Mouse (Mus musculus) urinary bladder, postnatal 4 days (tissue): Measurements from ENCODE around the gene Ttll10.

Experiments
- DNase-seq, 2 experiments: peaks; one replicate each; pipeline ENCODE4 v3.0.0; 2021 to 2022; ENCODE audit warnings: low spot score in 2 of 2

Gene Ttll10

DNA sequence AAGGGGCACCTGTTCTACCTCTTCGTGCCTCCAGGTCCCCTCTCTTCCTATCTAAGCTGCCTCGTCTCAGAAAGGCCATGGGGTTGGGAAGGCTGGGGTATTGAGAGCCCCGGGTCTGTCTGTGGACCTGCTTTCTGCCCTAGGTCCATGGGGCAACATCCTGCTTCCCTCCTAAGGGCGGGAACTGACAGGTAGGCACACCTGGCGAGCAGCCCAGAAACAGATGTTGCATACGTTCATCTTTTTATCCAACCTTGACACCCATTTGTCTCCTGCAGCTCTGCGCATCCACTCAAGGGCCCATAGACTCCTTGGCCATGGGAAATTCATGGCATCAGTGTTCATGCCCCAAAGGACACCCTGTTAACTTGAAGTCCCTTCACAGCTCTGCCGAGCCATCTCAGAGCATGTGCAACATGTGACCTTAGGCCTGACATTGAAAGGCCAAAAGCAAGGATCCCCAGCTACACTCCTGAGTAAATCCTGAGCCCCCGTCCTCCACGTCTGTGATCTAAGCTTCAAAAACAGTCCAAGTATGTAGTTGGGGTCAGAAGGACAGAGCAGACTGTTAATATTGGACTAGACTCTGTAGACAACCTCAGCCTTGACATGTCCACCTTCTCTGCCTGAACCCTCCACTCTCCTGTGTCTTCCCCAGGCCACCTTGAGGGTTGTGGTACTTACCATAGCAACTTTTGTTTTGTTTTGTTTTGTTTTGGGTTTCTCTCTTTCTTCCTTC lies 6.1 kb upstream of the Ttll10 start:
- no peak for DNase-seq

DNA sequence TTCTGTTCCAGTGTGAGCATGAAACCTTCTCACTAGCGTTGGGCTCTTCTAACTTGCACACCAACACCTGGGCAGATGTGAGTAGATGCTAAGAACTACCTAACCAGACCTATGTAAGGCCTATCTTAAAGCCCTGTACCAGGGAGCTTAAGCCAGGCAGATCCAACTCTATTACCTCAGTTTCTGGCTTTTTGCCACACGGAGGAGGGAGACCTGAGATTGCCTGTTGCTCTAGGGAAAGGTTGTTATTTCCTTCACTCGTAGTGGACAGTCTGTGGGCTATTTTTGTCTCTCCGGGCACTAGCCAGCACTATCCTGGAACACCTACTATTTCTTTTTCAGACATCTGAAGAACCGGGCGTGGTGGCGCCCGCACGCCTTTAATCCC lies 5.3 kb upstream of the Ttll10 start:
- no peak for DNase-seq

DNA sequence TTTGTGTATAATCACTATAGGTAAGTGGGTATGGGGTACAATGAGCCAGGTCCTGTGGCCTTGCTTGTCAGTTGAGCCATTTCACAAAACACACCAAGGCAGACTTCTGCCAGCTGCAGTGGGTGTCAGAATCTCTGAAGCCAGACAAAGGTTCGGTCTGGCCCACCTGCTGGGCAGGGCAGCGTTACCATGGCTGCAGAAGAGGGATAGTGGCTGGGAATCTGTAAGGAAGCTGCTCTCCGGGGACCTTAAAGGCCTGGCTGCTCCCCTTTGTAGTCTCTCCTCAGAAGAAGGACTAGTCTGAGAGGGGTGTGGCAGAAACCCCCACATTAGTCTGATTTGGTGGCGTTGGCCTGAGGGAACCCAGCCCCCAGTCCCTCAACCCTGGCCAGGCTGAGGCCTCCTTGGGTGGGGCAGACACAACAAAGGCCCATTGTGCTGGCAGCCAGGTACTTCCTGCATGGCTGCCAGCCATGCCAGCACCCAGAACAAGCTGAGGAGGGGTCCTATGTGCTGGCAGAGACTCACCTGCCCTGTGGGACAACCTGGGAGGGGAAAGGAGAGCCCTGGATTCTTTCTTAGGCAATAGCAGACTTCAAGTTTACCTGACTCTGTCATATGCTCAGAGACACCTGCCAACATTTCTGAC lies 4.8 kb upstream of the Ttll10 start:
- DNase-seq = no peak

DNA sequence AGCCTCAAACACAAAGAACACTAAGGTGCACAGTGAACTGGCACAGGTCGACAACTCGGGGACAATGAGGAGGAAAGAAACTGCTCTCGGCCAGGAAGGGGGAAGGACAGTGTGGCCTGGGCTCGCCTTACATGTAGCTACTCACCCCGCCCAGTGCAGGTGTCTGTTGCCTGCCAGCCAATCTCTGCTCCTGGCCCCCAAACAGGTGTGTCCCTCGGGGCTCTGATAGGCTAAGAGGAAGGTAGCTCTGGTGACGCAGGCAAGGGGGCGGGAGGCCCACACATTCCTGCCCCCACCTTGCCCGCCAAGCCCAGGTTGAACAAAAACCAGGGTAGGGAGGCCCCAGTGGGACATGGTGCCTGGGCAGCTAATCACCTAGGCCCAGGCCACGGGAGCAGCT lies 499 bp upstream of the Ttll10 start:
- peak; percentile 69 to 73 for DNase-seq

DNA sequence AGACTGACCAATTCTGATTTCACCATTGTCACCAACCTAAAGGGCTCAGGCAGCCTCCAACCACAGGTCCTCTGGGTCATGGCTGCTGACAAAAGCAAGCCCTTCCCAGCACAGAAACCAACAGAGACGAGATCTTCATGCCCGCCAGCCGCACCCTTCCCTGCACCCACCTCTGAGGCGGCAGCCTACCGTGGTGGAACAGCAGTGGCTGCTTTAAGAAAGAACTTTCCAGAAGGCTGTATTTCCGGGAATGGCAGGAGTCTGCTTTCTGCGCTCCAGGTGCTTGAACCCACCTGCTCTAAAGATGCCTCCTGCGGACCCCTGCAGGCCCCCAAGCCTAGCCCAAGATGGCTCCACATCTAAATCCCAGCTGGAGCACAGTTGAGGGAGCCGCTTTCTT lies 388 bp downstream of the Ttll10 start:
- no peak for DNase-seq

DNA sequence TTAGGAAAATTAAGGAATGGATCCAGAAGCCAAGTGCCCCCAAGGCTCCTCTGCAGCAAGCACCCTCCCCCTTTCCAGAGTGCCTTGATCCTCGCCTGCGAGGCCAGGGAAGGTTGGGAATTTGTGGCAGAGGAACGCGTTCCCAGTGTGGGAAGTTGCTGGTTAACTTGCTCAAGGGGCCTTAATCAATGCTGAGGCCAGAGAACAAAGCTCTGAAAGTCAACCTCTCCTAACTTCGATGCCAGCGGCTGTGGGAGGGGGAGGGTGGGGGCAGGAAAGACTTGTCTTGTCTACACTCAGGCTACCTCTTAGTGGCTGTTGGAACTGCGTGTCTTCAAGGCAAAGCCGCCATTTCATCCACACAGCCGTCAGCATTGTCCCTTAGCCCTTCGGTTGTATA lies 1.5 kb downstream of the Ttll10 start:
- DNase-seq = no peak

DNA sequence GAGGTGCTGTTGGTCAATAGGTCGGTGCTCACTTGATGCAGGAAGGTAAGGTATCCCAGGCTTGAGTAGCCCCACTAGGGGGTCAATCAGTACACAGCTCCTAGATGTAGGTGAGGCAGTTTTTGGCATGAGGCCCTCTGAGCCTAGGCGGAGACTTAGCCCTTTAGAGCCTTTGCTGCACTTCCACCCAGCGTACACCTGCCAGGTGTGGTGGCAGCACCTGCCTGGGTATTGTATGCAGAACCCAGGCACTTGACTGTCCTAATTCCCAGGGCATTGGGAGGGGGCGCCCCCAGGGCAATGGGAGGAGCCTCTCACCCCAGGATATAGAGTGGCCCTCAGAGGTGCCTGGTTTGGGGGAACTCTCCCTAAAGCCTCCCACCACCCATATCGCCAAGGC lies 4.0 kb downstream of the Ttll10 start:
- DNase-seq = no peak

DNA sequence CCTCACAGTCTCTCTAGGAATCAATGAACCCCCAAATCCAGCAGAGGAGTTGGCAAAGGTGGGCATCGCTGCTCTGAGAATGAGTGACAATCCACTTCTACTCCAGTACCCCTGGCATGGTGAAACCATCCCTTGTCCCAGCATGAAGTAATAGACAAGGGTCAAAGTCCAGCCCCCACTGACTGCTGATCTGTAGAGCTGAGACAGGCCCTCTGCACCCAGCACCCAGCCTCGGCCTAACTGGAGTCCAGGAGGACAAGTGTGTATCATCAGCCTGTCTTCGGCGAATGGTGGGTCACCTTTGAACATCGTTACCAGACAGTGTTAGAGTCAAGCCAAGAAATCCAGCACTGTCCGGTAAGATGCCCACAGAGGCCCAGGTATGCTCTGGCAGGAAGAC lies 4.6 kb downstream of the Ttll10 start:
- no peak for DNase-seq

DNA sequence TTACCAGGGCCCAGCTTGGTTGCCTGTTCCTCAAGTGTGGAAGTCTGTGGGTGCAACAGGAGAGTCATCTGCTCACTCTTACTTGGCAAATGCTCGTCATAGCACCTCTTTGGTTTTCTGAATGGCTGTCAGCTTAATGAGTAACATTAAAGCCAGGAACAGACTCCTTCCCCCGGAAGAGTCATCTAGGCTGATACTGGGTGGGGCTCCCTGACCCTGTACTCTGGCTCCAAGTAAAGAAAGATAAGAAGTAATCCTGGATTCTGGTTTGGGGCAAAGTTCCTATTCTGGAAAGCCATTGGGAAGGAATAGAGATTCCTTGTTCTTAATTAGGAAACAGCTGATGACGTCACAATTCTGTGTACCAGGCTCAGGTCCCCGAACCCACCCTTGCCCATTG lies 5.1 kb downstream of the Ttll10 start:
- no peak for DNase-seq

DNA sequence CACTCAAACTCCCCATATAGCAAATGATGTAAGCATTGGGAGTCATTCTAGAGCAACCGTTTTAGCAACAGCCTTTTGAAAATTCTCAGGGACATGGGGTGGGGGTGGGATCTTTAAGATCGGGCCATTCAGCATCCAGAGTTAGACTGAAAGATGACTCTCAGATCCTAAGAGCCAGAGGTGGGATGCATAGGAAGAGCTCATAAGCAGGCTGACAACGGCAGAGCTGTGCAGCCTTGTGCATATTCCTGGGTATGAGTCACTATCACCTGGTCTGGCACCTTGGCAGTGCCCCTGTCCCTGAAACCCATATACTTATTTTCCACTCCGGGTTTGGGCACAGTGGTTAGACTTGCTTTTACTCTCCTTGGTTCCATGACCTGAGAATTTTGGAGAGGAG lies 6.1 kb downstream of the Ttll10 start:
- no peak for DNase-seq

DNA sequence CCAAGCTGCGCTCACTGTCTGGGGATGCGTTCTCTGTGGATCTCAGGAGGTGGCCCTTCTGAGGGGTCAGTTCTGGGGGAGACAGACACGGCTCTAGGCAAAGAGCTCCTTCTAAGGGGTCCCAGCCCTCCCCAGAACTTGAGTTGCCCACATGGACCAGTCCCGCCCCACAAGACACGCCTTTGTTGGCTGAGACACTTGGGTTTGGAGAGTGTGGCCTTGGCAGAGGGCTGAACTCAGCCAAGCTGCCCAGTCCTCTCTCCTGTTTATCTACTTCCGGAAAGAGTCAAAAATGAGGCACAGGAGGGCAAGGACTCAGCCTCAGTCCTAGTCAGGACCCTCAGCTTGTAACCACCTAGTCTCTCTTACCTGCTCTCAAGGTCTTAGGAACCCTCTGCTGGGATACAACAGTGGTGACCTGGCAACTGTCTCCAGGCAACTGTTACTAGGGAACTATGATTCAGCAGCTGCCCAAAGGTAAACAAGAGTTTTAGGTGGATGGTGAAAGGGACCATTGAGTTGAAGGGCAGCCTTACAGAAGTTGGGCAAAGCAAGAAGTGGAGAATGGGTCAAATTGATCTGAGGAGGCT lies 8.7 kb downstream of the Ttll10 start:
- no peak for DNase-seq

DNA sequence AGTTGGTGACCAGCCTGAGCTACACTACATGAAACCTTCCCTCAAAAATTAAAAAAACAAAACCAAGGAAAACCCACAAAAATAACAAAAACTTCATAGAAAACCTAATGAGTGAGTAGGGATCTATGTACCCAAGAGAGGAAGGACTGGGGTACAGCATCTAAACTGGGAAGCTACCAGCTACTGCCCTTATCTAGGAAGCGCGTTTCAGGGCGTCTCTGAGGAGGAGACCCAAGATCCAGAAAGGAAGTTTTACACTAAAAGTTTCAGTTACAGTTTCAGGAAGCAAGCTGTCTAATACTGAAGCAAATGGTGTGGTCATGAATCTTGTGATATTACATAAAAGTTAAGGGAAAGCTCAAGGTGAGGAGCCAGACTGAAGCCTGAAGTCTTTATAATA lies 9.4 kb downstream of the Ttll10 start:
- DNase-seq = no peak

DNA sequence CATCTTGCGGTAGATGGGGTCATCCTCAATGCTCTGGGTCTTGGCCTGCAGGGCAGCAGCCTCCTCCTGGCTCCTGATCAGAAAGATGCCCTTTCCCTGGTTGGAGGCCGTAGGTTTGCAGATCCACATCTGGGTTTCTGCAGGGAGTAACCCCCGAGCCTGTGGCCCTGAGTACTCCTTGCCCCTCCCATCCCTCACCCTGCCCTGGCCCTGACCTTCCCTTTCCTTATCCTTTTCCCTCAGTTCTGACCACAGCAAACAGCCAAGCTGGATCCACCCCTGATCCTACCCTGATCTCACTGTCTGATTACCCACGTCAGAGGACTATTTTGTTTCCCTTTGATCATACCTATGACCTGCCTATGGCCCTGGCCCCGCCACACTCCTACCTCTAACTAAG lies 14.5 kb downstream of the Ttll10 start:
- no peak for DNase-seq

DNA sequence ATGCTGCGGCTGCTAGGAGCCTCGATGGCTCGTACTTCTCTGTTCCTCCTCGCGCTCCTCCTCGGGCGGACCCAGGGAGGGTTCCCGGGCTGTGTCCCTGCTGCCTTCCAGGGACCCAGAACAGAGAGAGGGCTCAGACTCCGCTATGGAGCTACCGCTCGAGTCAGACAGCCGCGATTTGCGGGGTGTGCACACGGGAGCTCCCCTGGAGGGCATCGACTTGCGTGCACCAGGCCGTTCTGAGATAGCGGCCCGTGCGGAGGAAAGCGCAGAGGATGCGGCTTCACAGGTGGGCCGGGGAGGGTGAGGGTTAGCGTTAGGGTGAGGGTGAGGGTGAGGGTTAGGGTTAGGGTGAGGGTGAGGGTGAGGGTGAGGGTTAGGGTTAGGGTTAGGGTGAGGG lies 24.3 kb downstream of the Ttll10 start:
- DNase-seq = no peak

DNA sequence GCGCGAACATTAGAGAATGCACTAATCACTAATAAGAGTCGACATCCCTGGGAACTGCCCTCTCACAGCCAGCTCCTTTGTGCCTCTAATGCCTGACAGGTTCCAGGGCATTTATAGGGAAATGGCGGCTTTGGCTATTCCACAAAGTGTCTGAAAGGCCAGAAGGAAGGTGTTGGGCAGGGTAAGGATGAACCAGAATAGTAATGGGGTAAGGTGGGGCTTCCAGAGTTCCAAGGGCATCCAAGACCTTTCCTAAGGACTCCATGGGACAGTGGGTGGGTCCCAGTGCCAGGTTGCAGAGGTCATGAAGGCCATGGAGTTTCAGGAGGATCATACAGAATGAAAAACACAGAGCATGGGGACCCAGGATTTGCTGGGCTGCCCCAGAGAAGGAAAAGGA lies 24.9 kb downstream of the Ttll10 start:
- no peak for DNase-seq

DNA sequence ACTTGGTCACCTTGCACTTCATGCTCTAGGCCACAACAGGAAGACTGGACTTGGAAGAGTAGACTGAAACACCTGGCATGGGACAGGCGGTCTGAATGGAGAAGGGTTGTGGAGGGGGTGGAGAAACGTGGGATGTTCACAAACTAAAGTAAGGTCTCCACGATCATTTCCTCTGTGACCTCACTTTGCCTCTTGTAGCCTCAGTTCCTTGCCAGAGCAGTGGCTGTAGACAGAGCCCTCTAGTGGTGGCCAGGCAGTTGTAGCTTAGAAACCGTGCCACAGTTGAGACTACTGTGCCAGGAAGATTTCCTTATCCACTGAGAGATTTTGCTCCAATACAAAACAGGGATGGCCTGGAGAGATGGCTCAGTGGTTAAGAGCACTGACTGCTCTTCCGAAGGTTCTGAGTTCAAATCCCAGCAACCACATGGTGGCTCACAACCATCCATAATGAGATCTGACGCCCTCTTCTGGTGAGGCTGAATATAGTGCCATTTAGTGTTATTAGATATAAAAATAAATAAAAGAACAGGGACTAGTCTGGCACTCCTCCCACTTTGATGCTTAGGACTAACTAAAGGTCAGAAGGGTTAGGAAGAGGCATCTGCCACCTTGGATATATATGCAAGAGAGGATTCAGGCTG lies 25.6 kb downstream of the Ttll10 start:
- no peak for DNase-seq

DNA sequence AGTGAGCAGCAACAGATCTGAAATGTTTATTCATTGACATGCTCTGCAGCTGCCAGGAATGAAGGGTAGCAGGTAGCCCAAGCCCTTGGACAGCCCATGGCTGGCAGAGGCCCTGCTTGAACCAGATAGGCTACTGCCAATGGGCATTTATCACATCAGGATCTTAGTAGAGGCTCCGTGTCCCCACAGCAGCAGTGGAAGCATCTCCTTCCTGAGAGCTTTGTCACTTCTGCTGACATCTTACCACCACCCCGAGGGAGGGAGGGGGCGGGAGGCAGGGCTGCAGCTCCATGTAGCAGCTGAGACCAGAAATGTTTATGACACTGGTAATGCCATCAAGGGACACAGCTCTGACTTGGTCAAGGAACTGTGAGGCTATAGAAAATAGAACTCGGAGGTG lies 26.4 kb downstream of the Ttll10 start:
- no peak for DNase-seq

DNA sequence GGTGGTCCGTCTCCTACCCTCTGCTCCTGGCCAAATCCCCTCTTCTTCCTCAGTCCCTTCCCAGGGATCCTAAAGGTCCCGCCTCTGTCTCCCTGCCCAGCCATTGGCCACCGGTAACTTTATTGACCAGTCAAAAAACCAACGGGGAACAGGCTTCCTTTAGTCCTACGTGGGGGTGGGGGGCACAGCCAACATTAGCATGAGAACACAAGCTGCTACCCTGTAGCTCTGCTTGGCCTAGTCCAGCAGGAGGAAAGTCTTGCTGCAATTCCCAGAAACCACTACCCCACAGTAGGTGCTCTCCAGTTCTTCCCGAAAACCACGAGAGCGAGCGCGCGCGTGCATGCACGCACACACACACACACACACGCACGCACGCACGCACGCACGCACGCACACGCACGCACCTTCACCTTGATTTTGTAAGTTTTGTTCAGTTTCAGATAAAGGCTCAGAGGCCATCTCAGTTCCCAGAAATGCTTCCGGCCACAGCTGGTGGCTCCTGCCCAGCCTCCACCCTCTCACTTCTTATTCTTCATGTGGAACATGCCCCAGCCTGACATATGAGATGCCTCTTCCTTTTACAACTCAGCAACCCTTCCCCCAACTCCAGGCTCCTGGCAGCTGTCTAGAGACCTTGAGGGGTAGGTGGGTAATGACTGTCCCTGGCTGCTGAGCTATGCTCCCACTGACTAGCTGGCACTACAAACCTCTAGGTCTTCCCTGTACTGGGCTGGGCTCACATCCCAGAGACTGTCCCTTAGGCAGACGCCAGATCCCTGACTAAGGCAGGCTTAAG lies 27.4 kb downstream of the Ttll10 start:
- peak; percentile 75 to 78 for DNase-seq

DNA sequence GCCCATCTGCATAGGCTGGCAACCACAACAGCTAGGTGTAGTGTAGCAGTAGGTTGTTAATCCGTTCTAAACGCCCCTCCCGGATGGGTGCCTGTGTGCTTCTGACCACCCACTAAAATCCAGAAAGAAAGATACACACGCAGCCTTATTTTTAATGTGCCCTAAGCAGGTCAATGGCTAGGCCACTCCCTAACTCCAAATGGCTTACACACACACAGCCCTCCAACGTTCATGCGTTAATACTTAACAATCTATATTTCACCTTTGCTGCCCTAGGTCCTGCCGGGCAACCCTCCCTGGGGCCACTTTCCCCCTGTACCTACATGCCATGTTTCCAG lies 28.0 kb downstream of the Ttll10 start:
- no peak for DNase-seq

DNA sequence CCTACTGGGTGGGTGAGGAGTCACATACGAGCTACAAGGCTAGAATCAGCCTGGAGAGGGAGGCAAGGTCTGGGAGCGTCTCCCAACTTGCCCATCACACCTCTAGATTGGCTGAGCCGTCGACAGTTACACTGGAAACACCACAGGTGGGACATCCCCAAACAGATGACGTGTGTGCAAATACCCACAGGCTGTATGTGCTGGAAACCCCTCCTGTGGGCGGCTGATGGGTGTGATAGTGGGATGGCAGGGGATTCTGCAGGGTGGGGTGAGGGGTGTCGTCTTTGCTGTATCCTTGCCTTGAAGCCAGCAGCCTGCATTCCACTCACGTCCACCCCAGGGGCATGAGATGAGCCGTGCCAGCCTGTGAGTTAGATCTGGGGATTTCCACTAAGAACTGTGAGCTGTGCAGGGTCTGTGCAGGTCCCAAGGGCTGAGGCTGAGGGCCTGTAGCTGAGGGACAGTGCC lies 28.5 kb downstream of the Ttll10 start:
- DNase-seq = no peak

DNA sequence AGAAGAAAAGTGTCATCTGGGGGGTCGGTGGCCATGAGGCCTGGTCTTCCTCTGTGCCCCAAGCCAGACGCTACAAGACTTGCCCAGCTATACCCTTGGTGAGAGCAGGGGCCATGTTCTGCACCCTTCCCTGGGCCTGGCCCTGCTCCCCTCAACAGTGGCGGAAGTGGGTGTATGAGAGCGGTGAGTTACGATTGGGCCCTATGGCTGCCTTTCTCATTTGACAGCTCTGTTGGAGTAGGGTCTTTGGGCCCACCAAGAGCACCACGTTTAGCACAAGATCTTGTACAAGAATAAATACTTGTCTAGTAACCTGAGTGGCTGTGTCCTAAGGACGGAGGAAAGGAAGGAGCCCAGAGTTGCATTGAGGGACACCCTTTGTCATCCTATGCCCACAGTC lies 30.6 kb downstream of the Ttll10 start:
- DNase-seq = no peak

DNA sequence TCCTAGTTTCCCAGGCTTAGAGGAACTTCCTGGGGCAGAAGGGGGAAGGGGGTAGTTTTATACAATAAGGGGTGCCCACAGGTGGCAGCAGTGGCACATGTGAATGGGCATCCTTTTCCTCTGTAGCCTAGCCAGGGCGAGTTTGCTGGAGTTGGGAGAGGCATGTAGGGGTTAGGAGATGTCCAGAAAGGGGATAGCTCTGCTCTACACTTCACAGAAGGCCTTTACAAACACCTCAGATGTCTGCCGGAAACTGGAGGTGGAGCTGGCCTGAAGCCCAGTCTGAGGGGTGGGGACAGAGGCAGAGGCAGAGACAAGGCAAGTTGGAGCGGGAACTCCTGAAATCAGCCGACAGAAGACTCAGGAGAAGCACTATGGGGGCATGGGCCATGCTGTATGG lies 33.2 kb downstream of the Ttll10 start, which contains the start of gene Tnfrsf18:
TSS of gene Tnfrsf18 (plus strand) at position 152 of the 400 bp plus-strand sequence.
- DNase-seq = no peak
